Mouse (Mus musculus) cerebellum, postnatal 4 days (tissue): ENCODE results near the gene Luc7l.
"Not testable (repeated sequence)": the region's sequence is repeated elsewhere in the genome, so short reads cannot be mapped to it uniquely, and the experiment has no call there.

Experiments used
- DNase-seq, 2 experiments: peaks; one replicate each; pipeline ENCODE4 v3.0.0; 2022; ENCODE audit warnings: low spot score in 2 of 2, mixed read lengths in 1 of 2

Gene Luc7l

DNA sequence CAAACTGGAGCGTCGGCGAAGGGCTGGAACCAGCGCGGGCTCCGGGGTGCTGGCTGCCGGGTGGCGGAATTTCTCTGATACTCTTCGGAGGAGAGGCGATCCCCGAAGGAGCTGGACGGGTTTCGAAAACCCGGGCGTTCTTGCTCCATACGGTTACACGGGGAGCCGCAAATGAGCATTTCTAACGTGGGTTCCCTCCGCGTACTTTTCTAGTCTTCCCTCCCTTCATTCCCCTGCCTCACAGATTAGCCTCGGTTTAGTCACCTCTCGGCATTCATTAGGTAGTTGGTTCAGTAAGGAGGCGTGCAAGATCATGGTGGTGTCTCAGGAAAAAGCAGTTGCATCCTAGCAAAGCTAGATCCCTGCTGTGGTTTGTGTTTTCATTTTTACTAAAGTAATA is 703 bp downstream of the Luc7l start:
- no peak for DNase-seq

- DNase-seq, result no peak
These were observed 2.6 kb downstream of the Luc7l start for GRCm38 (mm10) chr17:26255313-26255712.

- DNase-seq, result no peak
These were observed 9.1 kb downstream of the Luc7l start for GRCm38 (mm10) chr17:26261826-26262225.

DNA sequence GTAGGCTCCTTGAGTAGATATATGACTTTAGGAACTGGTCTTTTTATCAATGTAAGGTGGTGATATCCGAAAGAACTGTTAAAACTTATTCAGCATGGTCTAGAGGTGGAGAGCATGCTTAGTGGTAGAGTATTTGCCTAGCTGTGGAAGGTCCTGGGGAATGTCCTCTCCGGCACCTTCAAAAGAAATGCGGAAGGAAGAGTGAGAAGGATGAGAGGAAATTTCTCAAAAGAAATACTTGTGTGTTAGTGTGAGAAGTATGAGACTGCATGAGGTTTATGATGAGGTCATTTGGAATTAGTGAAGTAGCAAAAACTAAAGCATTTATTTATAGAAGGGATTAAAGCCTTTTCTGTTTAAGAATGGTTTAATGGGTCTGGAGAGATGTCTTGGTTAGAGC is 9.7 kb downstream of the Luc7l start:
- no peak for DNase-seq

DNA sequence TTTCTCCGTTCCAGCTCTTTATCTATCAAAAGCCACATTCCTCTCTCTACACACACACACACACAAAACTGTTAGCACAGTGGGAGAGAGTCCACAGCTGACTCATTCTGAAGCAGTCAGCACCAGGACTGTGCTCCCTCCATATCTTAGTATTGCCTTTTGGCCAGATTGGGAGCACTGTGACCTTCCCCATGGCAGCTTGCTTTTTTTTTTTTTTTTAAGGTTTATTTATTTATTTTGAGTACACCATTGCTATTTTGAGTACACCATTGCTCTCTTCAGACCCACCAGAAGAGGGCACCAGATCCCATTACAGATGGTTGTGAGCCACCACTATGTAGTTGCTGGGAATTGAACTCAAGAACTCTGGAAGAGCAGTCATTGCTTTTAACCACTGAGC is 16.2 kb downstream of the Luc7l start:
- no peak for DNase-seq

DNA sequence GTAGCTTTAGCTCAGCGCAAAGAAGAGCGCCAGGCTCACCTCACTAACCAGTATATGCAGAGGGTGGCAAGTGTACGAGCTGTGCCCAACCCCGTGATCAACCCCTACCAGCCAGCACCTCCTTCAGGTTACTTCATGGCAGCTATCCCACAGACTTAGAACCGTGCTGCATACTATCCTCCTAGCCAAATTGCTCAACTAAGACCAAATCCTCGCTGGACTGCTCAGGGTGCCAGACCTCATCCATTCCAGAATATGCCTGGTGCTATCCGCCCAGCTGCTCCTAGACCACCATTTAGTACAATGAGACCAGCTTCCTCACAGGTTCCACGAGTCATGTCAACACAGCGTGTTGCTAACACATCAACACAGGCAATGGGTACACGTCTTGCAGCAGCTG is 16.9 kb downstream of the Luc7l start:
- DNase-seq, result not testable (repeated sequence)

GRCm38 (mm10) chr17:26272586-26272985 is 19.9 kb downstream of the Luc7l start:
- DNase-seq, result no peak

- no peak for DNase-seq
These were observed 23.2 kb downstream of the Luc7l start for GRCm38 (mm10) chr17:26275933-26276332.

- peak in 1 of 2 experiments; percentile 41 for DNase-seq
These were observed 24.0 kb downstream of the Luc7l start for GRCm38 (mm10) chr17:26276711-26277110.

GRCm38 (mm10) chr17:26286199-26286955 is 33.7 kb downstream of the Luc7l start:
- DNase-seq, result no peak

DNA sequence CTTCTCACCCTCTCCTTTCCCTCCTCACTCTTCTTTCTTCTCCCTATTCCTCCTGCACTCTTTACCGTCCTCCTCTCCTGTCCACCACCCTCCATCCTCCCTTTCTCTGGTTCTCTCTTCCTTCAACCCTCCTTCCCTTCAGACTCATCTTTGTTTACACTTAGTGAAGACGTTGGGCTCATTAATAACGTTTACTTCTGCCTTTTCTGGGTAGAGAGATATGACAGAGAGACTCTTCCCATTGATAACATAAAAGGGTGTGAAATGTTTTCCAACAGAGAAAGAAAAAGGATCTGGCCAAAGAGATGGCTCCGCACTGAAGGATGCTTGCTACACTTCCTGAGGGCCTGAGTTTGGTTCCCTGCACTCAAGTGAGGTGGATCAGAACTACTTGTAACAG is 36.8 kb downstream of the Luc7l start:
- no peak for DNase-seq

DNA sequence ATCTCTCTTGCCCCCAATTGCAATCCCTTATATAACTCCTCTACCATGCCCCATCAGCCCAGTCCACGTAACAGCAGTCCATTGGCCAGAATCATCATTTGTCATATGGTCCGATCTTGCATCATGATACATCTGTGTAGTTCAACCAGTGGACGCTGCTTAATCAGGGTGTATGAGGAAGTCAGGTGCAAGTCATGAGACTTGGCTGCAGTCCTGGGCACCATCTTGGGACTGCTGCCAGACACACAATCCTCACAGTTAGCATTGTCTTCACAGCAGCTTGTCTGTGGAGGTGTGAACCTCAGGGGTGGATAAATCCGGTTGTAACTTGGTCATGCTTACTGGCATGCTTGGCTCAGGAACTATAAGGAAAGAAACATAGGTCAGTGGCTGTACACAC is 45.6 kb downstream of the Luc7l start:
- DNase-seq, result not testable (repeated sequence)

GRCm38 (mm10) chr17:26314291-26314690 is 61.6 kb downstream of the Luc7l start:
- DNase-seq, result peak; percentile 73 to 84

GRCm38 (mm10) chr17:26315474-26315873 is 62.8 kb downstream of the Luc7l start:
- DNase-seq, result no peak

GRCm38 (mm10) chr17:26318441-26318840 is 65.7 kb downstream of the Luc7l start:
- DNase-seq, result no peak
